Mouse (Mus musculus) spleen, adult 2 months (tissue): Measurements from ENCODE around the gene Alad.

ENCODE experiments used
- CTCF ChIP-seq: fragments of 200-500 bp; IDR thresholded peaks from 2 replicates; pipeline ENCODE4 v1.5.1; 2011; ENCODE audit warnings: mild to moderate bottlenecking, inconsistent platforms; ENCODE audit not compliant: insufficient read depth, insufficient read length, insufficient replicate concordance; ENCODE audit errors: extremely low read depth
- POLR2A ChIP-seq: fragments of 200-500 bp; IDR thresholded peaks from 2 replicates; pipeline ENCODE4 v1.6.1; 2011; ENCODE audit warnings: low read depth, low read length, inconsistent platforms

GRCm38 (mm10) chr4:62525489-62525811 is 5.7 kb upstream of the Alad start:
- no peak for TF ChIP-seq POLR2A
- no peak for TF ChIP-seq CTCF
